Comparison of ENCODE assay signal across 11 mouse cellular contexts in the genomic region with DNA sequence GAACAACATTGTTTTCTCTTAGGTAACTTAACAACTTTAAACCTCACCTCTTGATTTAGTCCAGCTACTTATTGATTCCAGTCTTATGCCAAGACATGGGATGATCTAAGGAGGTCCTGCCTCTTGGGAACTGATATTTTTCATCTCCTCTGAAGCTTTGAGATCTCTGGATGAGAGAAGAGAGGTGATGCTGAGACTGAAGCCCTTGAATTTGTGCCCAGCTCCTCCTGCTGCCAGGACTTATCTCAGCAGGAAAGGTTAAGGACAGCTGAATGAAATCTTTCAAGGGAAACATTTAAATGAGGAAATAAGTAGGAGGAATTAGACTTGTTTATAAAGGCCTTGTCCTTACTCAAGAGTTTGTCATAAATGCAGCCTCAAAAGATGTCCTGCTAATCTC.
"Had no signal": no experiment of that assay in that cellular context is flagged by ENCODE, and none has a peak within 500 bp of the region (broad histone marks: within the 10 kb centered on the region; RNA-seq: fewer than 3 reads in every experiment).

No protein-coding gene starts in this region.

- DNase-seq: kidney, postnatal 25 days; layer of hippocampus, adult 9-11 months; liver; liver, postnatal 0 days; lung, embryonic 14.5 days; lung, postnatal 10 days; lung, postnatal 36 days; right cerebral cortex, adult 18-20 months; right cerebral cortex, postnatal 14 days; right cerebral cortex, postnatal 4 days; thymus, postnatal 36 days had no signal
